Mouse (Mus musculus): ENCODE results near the gene Psen1. TPM values are rescaled to one million over a fixed set of nuclear protein-coding genes. Genes with fewer than 3 reads are reported as not detected.

Psen1 gene
- polyA plus RNA-seq, 2 experiments: 6.8 to 21.1 TPM

DNA sequence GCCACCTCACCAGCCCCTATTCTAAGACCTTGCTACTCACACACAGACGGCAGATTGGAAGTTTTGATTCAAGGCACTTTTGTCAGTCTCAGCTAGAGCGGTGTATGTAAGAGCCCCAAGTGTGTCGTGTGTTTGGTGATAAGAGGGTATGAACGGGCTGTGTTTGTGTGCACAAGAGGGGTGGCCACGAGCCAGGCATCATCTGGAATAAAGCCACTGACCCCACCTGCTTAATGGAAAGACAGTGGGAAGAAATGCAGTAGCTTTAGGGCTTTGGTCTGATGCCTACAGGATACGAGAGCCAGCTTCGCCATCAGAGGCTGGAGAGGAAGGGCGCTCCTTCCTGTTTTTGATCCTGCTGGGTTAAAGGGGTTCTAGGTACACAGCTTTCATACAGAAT lies 48.3 kb downstream of the Psen1 start:
- no peak for ATAC-seq (ENCODE audit: insufficient read depth)
- 60% methylated on average over 8 of the region's 8 CpGs for WGBS (ENCODE audit: insufficient replicate concordance)
- Histone ChIP-seq H3K4me2 (ENCODE audit: low read depth) (no peak overlapping the region), H3K4me3 (ENCODE audit: insufficient read depth in 1 of 2, low read depth in 2 of 2, low read length in 2 of 2) (no peak overlapping the region), H3K4me1 (replicated peaks; ENCODE audit: control insufficient read depth in 2 of 2, insufficient read depth in 2 of 2, low read length in 1 of 2) (no peaks in the 10 kb centered on the region), H3K9me3 (ENCODE audit: control insufficient read depth, low read length) (no peaks in the 10 kb centered on the region), H3K9ac (replicated peaks) (no peak overlapping the region), H3K36me3 (replicated peaks; ENCODE audit: control insufficient read depth, insufficient read depth, low read depth) (peaks cover 24% of the 10 kb centered on the region), H3K27me3 (ENCODE audit: control insufficient read depth, insufficient read depth, low read length) (no peaks in the 10 kb centered on the region), H3K27ac (no peak overlapping the region)
- TF ChIP-seq EP300 (IDR thresholded peaks at IDR 0.05; ENCODE audit: low read depth) (no peak), CTCF (IDR thresholded peaks at IDR 0.05; ENCODE audit: low read depth) (no peak)
- DNase-seq (ENCODE audit: low read depth in 3 of 3, low spot score in 3 of 3): no peak

DNA sequence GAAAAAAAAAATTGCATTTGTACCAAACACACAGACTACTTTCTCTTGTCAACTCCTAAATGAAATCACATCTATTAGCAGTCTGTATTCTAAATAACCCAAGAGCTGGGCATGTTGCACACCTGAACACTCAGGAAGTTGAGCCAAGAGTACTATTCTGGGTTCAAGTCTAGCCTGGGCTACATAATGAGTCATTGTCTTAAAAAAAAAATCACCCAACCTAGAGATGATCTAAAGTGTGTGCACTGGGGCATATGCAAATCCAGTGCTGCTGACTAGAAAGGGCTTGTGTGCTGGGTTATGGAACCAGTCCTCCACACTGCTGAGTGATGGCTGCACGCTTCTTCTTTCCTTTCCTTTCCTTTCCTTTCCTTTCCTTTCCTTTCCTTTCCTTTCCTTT lies 50.7 kb downstream of the Psen1 start:
- Histone ChIP-seq H3K4me1 (replicated peaks; ENCODE audit: control insufficient read depth in 2 of 2, insufficient read depth in 2 of 2, low read length in 1 of 2) (no peaks in the 10 kb centered on the region), H3K27ac (no peak overlapping the region), H3K36me3 (replicated peaks; ENCODE audit: control insufficient read depth, insufficient read depth, low read depth) (peaks cover 7% of the 10 kb centered on the region), H3K4me3 (ENCODE audit: insufficient read depth in 1 of 2, low read depth in 2 of 2, low read length in 2 of 2) (no peak overlapping the region), H3K9me3 (ENCODE audit: control insufficient read depth, low read length) (no peaks in the 10 kb centered on the region), H3K27me3 (ENCODE audit: control insufficient read depth, insufficient read depth, low read length) (no peaks in the 10 kb centered on the region), H3K4me2 (ENCODE audit: low read depth) (no peak overlapping the region), H3K9ac (replicated peaks) (no peak overlapping the region)
- no peak for DNase-seq (ENCODE audit: low read depth in 3 of 3, low spot score in 3 of 3)
- WGBS (ENCODE audit: insufficient replicate concordance): 77% methylated on average over 1 of the region's 1 CpGs
- ATAC-seq (ENCODE audit: insufficient read depth): no peak
- no peak for TF ChIP-seq CTCF (IDR thresholded peaks at IDR 0.05; ENCODE audit: low read depth)
- TF ChIP-seq EP300 (IDR thresholded peaks at IDR 0.05; ENCODE audit: low read depth): no peak

DNA sequence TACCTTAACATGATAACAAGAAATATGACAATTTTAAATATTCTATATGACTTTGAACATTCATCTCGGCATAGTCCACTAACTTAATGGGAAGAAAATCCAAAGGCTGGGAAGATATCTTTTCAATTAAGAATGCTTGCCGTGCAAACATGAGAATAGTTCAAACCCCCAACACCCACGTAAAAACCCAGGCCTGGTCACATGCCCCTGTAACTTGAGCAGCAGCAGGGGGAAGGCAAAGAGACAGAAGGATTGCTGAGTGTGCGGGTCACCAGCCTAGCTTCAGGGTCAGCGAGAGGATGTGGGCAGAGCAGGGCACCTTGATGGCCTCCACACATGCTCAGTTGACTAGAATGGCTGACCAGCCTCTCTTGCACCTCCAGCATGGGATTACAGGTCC lies 53.8 kb downstream of the Psen1 start:
- H3K4me3 ChIP-seq (ENCODE audit: insufficient read depth in 1 of 2, low read depth in 2 of 2, low read length in 2 of 2): no peak overlapping the region
- H3K27me3 ChIP-seq (ENCODE audit: control insufficient read depth, insufficient read depth, low read length): no peaks in the 10 kb centered on the region
- H3K27ac ChIP-seq: no peak overlapping the region
- ATAC-seq (ENCODE audit: insufficient read depth) (no peak), DNase-seq (ENCODE audit: low read depth in 3 of 3, low spot score in 3 of 3) (no peak)
- H3K36me3 ChIP-seq (replicated peaks; ENCODE audit: control insufficient read depth, insufficient read depth, low read depth): no peaks in the 10 kb centered on the region
- 62% methylated on average over 5 of the region's 5 CpGs for WGBS (ENCODE audit: insufficient replicate concordance)
- TF ChIP-seq EP300 (IDR thresholded peaks at IDR 0.05; ENCODE audit: low read depth) (no peak), CTCF (IDR thresholded peaks at IDR 0.05; ENCODE audit: low read depth) (no peak)
- H3K9me3 ChIP-seq (ENCODE audit: control insufficient read depth, low read length): no peaks in the 10 kb centered on the region
- no peak overlapping the region for H3K9ac ChIP-seq (replicated peaks)
- no peaks in the 10 kb centered on the region for H3K4me1 ChIP-seq (replicated peaks; ENCODE audit: control insufficient read depth in 2 of 2, insufficient read depth in 2 of 2, low read length in 1 of 2)
- no peak overlapping the region for H3K4me2 ChIP-seq (ENCODE audit: low read depth)

DNA sequence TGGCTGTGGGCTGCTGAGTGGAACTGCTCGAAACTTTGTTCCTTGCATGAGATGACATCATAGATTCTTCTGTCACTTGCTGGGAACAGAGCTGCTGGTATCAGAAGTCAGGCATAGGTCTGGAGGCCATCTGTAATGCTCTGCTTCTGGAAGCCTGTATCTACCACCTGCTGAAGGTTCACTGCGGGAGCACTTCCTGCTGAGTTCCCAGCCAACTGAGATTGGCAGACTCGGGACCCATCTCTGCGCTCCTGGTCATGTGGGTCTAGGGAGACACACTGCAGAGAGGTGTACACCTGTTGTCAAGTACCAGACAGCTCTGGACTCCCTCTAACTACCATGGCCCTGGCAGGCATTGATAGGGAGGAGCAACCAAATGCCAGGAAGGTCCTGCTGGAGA lies 54.9 kb downstream of the Psen1 start:
- no peak overlapping the region for H3K27ac ChIP-seq
- WGBS (ENCODE audit: insufficient replicate concordance): 53% methylated on average over 4 of the region's 4 CpGs
- ATAC-seq (ENCODE audit: insufficient read depth): no peak

DNA sequence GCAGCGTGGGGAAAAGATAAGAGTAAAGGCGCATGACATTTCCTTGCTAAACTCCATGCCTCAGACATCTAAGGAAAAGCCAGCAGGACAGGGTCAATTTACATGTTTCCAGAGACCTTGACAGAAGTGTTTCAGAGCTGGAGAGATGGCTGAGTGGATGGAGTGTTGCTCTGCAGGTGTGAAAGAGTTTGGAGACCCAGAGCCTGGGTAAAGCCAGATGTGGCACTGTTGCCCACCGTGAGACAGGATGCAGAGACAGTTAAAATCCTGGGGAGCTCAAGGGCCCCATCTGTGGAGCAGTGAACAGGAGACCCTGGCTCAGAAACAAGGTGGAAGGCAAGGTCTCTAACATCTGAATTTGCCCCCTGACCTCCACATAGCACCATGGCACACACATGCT lies 55.8 kb downstream of the Psen1 start:
- DNase-seq (ENCODE audit: low read depth in 3 of 3, low spot score in 3 of 3) (no peak), ATAC-seq (ENCODE audit: insufficient read depth) (no peak)
- WGBS (ENCODE audit: insufficient replicate concordance): 52% methylated on average over 3 of the region's 3 CpGs
- Histone ChIP-seq H3K36me3 (replicated peaks; ENCODE audit: control insufficient read depth, insufficient read depth, low read depth) (no peaks in the 10 kb centered on the region), H3K4me1 (replicated peaks; ENCODE audit: control insufficient read depth in 2 of 2, insufficient read depth in 2 of 2, low read length in 1 of 2) (no peaks in the 10 kb centered on the region), H3K27ac (no peak overlapping the region), H3K4me3 (ENCODE audit: insufficient read depth in 1 of 2, low read depth in 2 of 2, low read length in 2 of 2) (no peak overlapping the region), H3K9ac (replicated peaks) (no peak overlapping the region), H3K4me2 (ENCODE audit: low read depth) (no peak overlapping the region), H3K9me3 (ENCODE audit: control insufficient read depth, low read length) (no peaks in the 10 kb centered on the region), H3K27me3 (ENCODE audit: control insufficient read depth, insufficient read depth, low read length) (no peaks in the 10 kb centered on the region)
- TF ChIP-seq CTCF (IDR thresholded peaks at IDR 0.05; ENCODE audit: low read depth) (no peak), EP300 (IDR thresholded peaks at IDR 0.05; ENCODE audit: low read depth) (no peak)

More for the DNA sequence above, 54.9 kb downstream of the Psen1 start:
- H3K9me3 ChIP-seq (ENCODE audit: control insufficient read depth, low read length): no peaks in the 10 kb centered on the region
- H3K9ac ChIP-seq (replicated peaks): no peak overlapping the region
- H3K4me1 ChIP-seq (replicated peaks; ENCODE audit: control insufficient read depth in 2 of 2, insufficient read depth in 2 of 2, low read length in 1 of 2): no peaks in the 10 kb centered on the region
- H3K4me3 ChIP-seq (ENCODE audit: insufficient read depth in 1 of 2, low read depth in 2 of 2, low read length in 2 of 2): no peak overlapping the region
- H3K27me3 ChIP-seq (ENCODE audit: control insufficient read depth, insufficient read depth, low read length): no peaks in the 10 kb centered on the region
- no peak for TF ChIP-seq CTCF (IDR thresholded peaks at IDR 0.05; ENCODE audit: low read depth)
- no peak for TF ChIP-seq EP300 (IDR thresholded peaks at IDR 0.05; ENCODE audit: low read depth)
- no peak overlapping the region for H3K4me2 ChIP-seq (ENCODE audit: low read depth)
- no peak for DNase-seq (ENCODE audit: low read depth in 3 of 3, low spot score in 3 of 3)
- H3K36me3 ChIP-seq (replicated peaks; ENCODE audit: control insufficient read depth, insufficient read depth, low read depth): no peaks in the 10 kb centered on the region

All from liver, embryonic 14.5 days (tissue).